Mouse (Mus musculus): ENCODE results near the gene Olfr877.

DNA sequence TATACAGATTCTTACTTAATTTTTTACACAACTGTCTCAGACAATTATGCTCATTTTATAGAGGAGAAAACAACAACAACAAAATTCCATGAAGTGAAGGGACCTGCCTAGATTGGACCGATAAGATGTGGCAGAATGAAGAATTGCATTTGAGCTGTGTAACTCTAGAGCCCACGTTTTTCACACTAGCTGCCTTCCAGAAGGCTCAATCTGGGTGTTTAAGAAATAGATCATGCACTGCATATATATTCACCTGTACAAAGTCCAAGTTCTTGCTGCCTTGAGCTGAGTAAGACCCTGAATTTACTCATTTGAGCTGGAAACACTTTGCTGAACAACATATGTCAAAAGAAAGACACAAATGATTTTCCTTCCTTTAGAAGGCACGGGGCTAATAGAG, 51.5 kb downstream of the Olfr877 start:
- no peak for TF ChIP-seq POLR2A (IDR thresholded peaks at IDR 0.05; ENCODE audit: low read depth, low read length)
- no peak for TF ChIP-seq CTCF (IDR thresholded peaks at IDR 0.05; ENCODE audit: extremely low read depth, insufficient read length, insufficient replicate concordance, low read depth, low read length)
